Mouse (Mus musculus) liver, postnatal 0 days (tissue): ENCODE data around the gene Ptger3.

Source experiments
- CTCF ChIP-seq: sonication (generic); IDR thresholded peaks from 2 replicates; pipeline ENCODE4 v1.5.1; 2016; ENCODE audit warnings: antibody characterized with exemption, low read depth
- EP300 ChIP-seq: IDR thresholded peaks from 2 replicates; pipeline ENCODE4 v1.6.1; 2016; ENCODE audit warnings: antibody characterized with exemption, low read depth, mild to moderate bottlenecking

- TF ChIP-seq EP300: no peak
- TF ChIP-seq CTCF: peak; percentile 20; the same call in 1 of the 2 replicates
These were observed at the start of gene Ptger3 for GRCm38 (mm10) chr3:157566725-157567565.
